Mouse (Mus musculus) MEL (cell line): ENCODE measurements around the gene Hkdc1. TPM values are rescaled to one million over a fixed set of nuclear protein-coding genes. Genes with fewer than 3 reads are reported as not detected.

Experiments
- DNase-seq: peaks from one replicate; pipeline ENCODE4 v3.0.0; 2011; ENCODE audit warnings: low read depth, low spot score
- H3K27ac ChIP-seq: 2 replicates; pipeline ENCODE4 v1.5.1; 2012; ENCODE audit warnings: low read depth, mild to moderate bottlenecking, control low read depth, low read length, moderate library complexity; ENCODE audit not compliant: control insufficient read depth
- H3K27me3 ChIP-seq, 2 experiments: fragments of 150-350 bp in 1 of 2; sonication (generic) in 1 of 2; 2 replicates each; pipeline ENCODE4 v1.6.1; 2012; ENCODE audit warnings: low read length in 2 of 2, mild to moderate bottlenecking in 2 of 2, improper control_type of control experiment in 1 of 2, moderate library complexity in 1 of 2; ENCODE audit not compliant: insufficient read depth in 2 of 2, control insufficient read depth in 1 of 2
- H3K36me3 ChIP-seq, 2 experiments: 2 replicates each; pipeline ENCODE4 v1.6.1; 2012 to 2014; ENCODE audit warnings: low read length in 2 of 2, improper control_type of control experiment in 1 of 2, inconsistent platforms in 1 of 2, mild to moderate bottlenecking in 1 of 2; ENCODE audit not compliant: insufficient read depth in 2 of 2, control insufficient read depth in 1 of 2
- H3K4me1 ChIP-seq, 2 experiments: fragments of 150-350 bp in 1 of 2; sonication (generic) in 1 of 2; 2 replicates each; pipeline ENCODE4 v1.6.1; 2012; ENCODE audit warnings: low read length in 2 of 2, improper control_type of control experiment in 1 of 2, mild to moderate bottlenecking in 1 of 2; ENCODE audit not compliant: insufficient read depth in 2 of 2, control insufficient read depth in 1 of 2
- H3K4me3 ChIP-seq, 2 experiments: fragments of 150-350 bp in 1 of 2; sonication (generic) in 1 of 2; 2 replicates each; pipeline ENCODE4 v1.5.1; 2012; ENCODE audit warnings: low read depth in 2 of 2, low read length in 2 of 2, mild to moderate bottlenecking in 2 of 2, moderate library complexity in 2 of 2, control low read depth in 1 of 2, improper control_type of control experiment in 1 of 2; ENCODE audit not compliant: control insufficient read depth in 1 of 2, insufficient read depth in 1 of 2
- H3K79me2 ChIP-seq: 2 replicates; pipeline ENCODE4 v1.6.1; 2012; ENCODE audit warnings: mild to moderate bottlenecking, low read length, moderate library complexity; ENCODE audit not compliant: control insufficient read depth, poor library complexity, insufficient read depth
- H3K9ac ChIP-seq: 2 replicates; pipeline ENCODE4 v1.6.1; 2012; ENCODE audit warnings: low read depth, mild to moderate bottlenecking, control low read depth, low read length, moderate library complexity; ENCODE audit not compliant: control insufficient read depth, poor library complexity, severe bottlenecking
- H3K9me3 ChIP-seq: fragments of 150-350 bp; sonication (generic); replicated peaks from 2 replicates; pipeline ENCODE4 v1.6.1; 2012; ENCODE audit warnings: mild to moderate bottlenecking, low read length, improper control_type of control experiment, moderate library complexity; ENCODE audit not compliant: insufficient read depth
- BHLHE40 ChIP-seq: IDR thresholded peaks from 2 replicates; pipeline ENCODE4 v1.6.1; 2012; ENCODE audit warnings: low read depth, mild to moderate bottlenecking, inconsistent platforms, low read length, improper control_type of control experiment, borderline replicate concordance
- CHD1 ChIP-seq: IDR thresholded peaks from 2 replicates; pipeline ENCODE4 v1.6.1; 2012; ENCODE audit warnings: low read depth, mild to moderate bottlenecking, inconsistent platforms, low read length, improper control_type of control experiment
- E2F4 ChIP-seq: IDR thresholded peaks from 2 replicates; pipeline ENCODE4 v1.6.1; 2011; ENCODE audit warnings: low read depth, low read length, improper control_type of control experiment, borderline replicate concordance
- ELF1 ChIP-seq: IDR thresholded peaks from 2 replicates; pipeline ENCODE4 v1.6.1; 2014; ENCODE audit warnings: low read depth, mild to moderate bottlenecking, inconsistent platforms, low read length, improper control_type of control experiment, moderate library complexity
- EP300 ChIP-seq, 2 experiments: IDR thresholded peaks; 2 replicates each; pipeline ENCODE4 v1.6.1; 2011; ENCODE audit warnings: improper control_type of control experiment in 2 of 2, low read length in 2 of 2, low read depth in 1 of 2, mild to moderate bottlenecking in 1 of 2
- ETS1 ChIP-seq: IDR thresholded peaks from 2 replicates; pipeline ENCODE4 v1.6.1; 2012; ENCODE audit warnings: low read depth, mild to moderate bottlenecking, inconsistent platforms, low read length, improper control_type of control experiment, moderate library complexity
- GABPA ChIP-seq: IDR thresholded peaks from 2 replicates; pipeline ENCODE4 v1.6.1; 2012; ENCODE audit warnings: low read depth, mild to moderate bottlenecking, inconsistent platforms, low read length, improper control_type of control experiment, moderate library complexity
- GATA1 ChIP-seq: IDR thresholded peaks from 2 replicates; pipeline ENCODE4 v1.6.1; 2011; ENCODE audit warnings: low read depth, low read length, improper control_type of control experiment
- HCFC1 ChIP-seq: IDR thresholded peaks from 2 replicates; pipeline ENCODE4 v1.6.1; 2012; ENCODE audit warnings: low read depth, mild to moderate bottlenecking, inconsistent platforms, low read length, improper control_type of control experiment, moderate library complexity
- JUND ChIP-seq: IDR thresholded peaks from 2 replicates; pipeline ENCODE4 v1.6.1; 2011; ENCODE audit warnings: low read depth, mild to moderate bottlenecking, improper control_type of control experiment, low read length
- KAT2A ChIP-seq: conservative IDR thresholded peaks from 2 replicates; pipeline ENCODE4 v1.6.1; 2012; ENCODE audit warnings: low read depth, low read length, improper control_type of control experiment, inconsistent platforms
- MAFK ChIP-seq: IDR thresholded peaks from 2 replicates; pipeline ENCODE4 v1.6.1; 2011; ENCODE audit warnings: low read depth, mild to moderate bottlenecking, low read length, improper control_type of control experiment, borderline replicate concordance
- MAX ChIP-seq: IDR thresholded peaks from 2 replicates; pipeline ENCODE4 v1.6.1; 2011; ENCODE audit warnings: low read length, improper control_type of control experiment
- MEF2A ChIP-seq: IDR thresholded peaks from 2 replicates; pipeline ENCODE4 v1.6.1; 2014; ENCODE audit warnings: low read depth, mild to moderate bottlenecking, inconsistent platforms, low read length, improper control_type of control experiment; ENCODE audit not compliant: poor library complexity, insufficient replicate concordance, severe bottlenecking; ENCODE audit errors: extremely low read depth
- MXI1 ChIP-seq: IDR thresholded peaks from 2 replicates; pipeline ENCODE4 v1.6.1; 2011; ENCODE audit warnings: mild to moderate bottlenecking, low read depth, low read length, improper control_type of control experiment
- MYB ChIP-seq: IDR thresholded peaks from 2 replicates; pipeline ENCODE4 v1.6.1; 2011; ENCODE audit warnings: mild to moderate bottlenecking, low read depth, low read length, improper control_type of control experiment
- MYC ChIP-seq: IDR thresholded peaks from 2 replicates; pipeline ENCODE4 v1.6.1; 2011; ENCODE audit warnings: low read depth, mild to moderate bottlenecking, low read length, improper control_type of control experiment, moderate library complexity
- NELFE ChIP-seq: IDR thresholded peaks from 2 replicates; pipeline ENCODE4 v1.6.1; 2011; ENCODE audit warnings: low read depth, low read length, improper control_type of control experiment
- NRF1 ChIP-seq: IDR thresholded peaks from 2 replicates; pipeline ENCODE4 v1.6.1; 2014; ENCODE audit warnings: low read depth, mild to moderate bottlenecking, inconsistent platforms, low read length, improper control_type of control experiment, moderate library complexity; ENCODE audit not compliant: poor library complexity, insufficient read depth, severe bottlenecking
- POLR2A ChIP-seq, 2 experiments: IDR thresholded peaks; 2 replicates each; pipeline ENCODE4 v1.6.1; 2011 to 2012; ENCODE audit warnings: low read length in 2 of 2, mild to moderate bottlenecking in 2 of 2, control low read depth in 1 of 2, improper control_type of control experiment in 1 of 2, low read depth in 1 of 2, moderate library complexity in 1 of 2; ENCODE audit not compliant: control insufficient read depth in 1 of 2, insufficient read depth in 1 of 2, poor library complexity in 1 of 2
- POLR2AphosphoS2 ChIP-seq: IDR thresholded peaks from 2 replicates; pipeline ENCODE4 v1.6.1; 2011; ENCODE audit warnings: low read length, improper control_type of control experiment
- POLR2AphosphoS5 ChIP-seq: IDR thresholded peaks from 2 replicates; pipeline ENCODE4 v1.6.1; 2012; ENCODE audit warnings: low read depth, borderline replicate concordance, mild to moderate bottlenecking, inconsistent platforms, low read length, moderate library complexity, mixed read lengths
- RCOR1 ChIP-seq: IDR thresholded peaks from 2 replicates; pipeline ENCODE4 v1.6.1; 2012; ENCODE audit warnings: low read depth, mild to moderate bottlenecking, inconsistent platforms, low read length, improper control_type of control experiment
- SIN3A ChIP-seq: IDR thresholded peaks from 2 replicates; pipeline ENCODE4 v1.6.1; 2012; ENCODE audit warnings: low read length, improper control_type of control experiment, inconsistent platforms
- SMC3 ChIP-seq: IDR thresholded peaks from 2 replicates; pipeline ENCODE4 v1.6.1; 2011; ENCODE audit warnings: low read depth, low read length, improper control_type of control experiment
- TAL1 ChIP-seq: IDR thresholded peaks from 2 replicates; pipeline ENCODE4 v1.6.1; 2012; ENCODE audit warnings: mild to moderate bottlenecking, inconsistent platforms, low read length, moderate library complexity, mixed read lengths
- TBP ChIP-seq: IDR thresholded peaks from 2 replicates; pipeline ENCODE4 v1.8.0; 2011; ENCODE audit warnings: low read depth, low read length, improper control_type of control experiment
- TCF12 ChIP-seq: IDR thresholded peaks from 2 replicates; pipeline ENCODE4 v1.6.1; 2014; ENCODE audit warnings: low read depth, mild to moderate bottlenecking, inconsistent platforms, low read length, improper control_type of control experiment, moderate library complexity
- USF1 ChIP-seq: IDR thresholded peaks from 2 replicates; pipeline ENCODE4 v1.6.1; 2014; ENCODE audit warnings: low read depth, mild to moderate bottlenecking, inconsistent platforms, low read length, improper control_type of control experiment, moderate library complexity
- USF2 ChIP-seq, 2 experiments: IDR thresholded peaks; 2 replicates each; pipeline ENCODE4 v1.6.1; 2011 to 2012; ENCODE audit warnings: improper control_type of control experiment in 2 of 2, low read length in 2 of 2, borderline replicate concordance in 1 of 2, inconsistent platforms in 1 of 2, low read depth in 1 of 2, mild to moderate bottlenecking in 1 of 2; ENCODE audit not compliant: insufficient read depth in 1 of 2
- ZMIZ1 ChIP-seq: IDR thresholded peaks from 2 replicates; pipeline ENCODE4 v1.6.1; 2012; ENCODE audit warnings: low read depth, mild to moderate bottlenecking, inconsistent platforms, low read length, improper control_type of control experiment, moderate library complexity
- polyA plus RNA-seq, 2 experiments: library from polyadenylated mRNA; stranded (reverse) in 1 of 2; unstranded in 1 of 2; fragments of >175 nt in 1 of 2; fragments of >200 nt in 1 of 2; gene quantifications; 2 replicates each; pipeline versions ENCODE4 v1.2.1 to v1.2.4; 2012; ENCODE audit warnings: low replicate concordance in 2 of 2, low read depth in 1 of 2; ENCODE audit not compliant: insufficient read length in 2 of 2, insufficient read depth in 1 of 2, missing spikeins in 1 of 2
- total RNA-seq: library from RNA; depleted of rRNA; stranded (reverse); fragments of 300-350 nt; gene quantifications from 2 replicates; pipeline ENCODE4 v1.2.3, GENCODE M21; 2012

Hkdc1 gene
- total and polyA plus RNA-seq, 3 experiments = 0.38 to 0.42 TPM; not detected in 1

- TF ChIP-seq TAL1 = no peak
- peak; percentile 10; the same call in 1 of the 2 replicates for TF ChIP-seq NRF1
- TF ChIP-seq EP300 (IDR thresholded peaks at IDR 0.05; ENCODE audit: low read depth in 1 of 2, low read length in 2 of 2) = peak in 1 of 2 experiments; percentile 60; a peak in 2 of 4 replicates
- TF ChIP-seq MXI1 = peak; percentile 100
- TF ChIP-seq E2F4 = no peak
- no peak for TF ChIP-seq RCOR1
- TF ChIP-seq MAX = peak; percentile 100
- TF ChIP-seq POLR2A (IDR thresholded peaks at IDR 0.05; ENCODE audit: control insufficient read depth in 1 of 2, insufficient read depth in 1 of 2, low read depth in 1 of 2, low read length in 2 of 2, poor library complexity in 1 of 2) = peak; percentile 54 to 80; a peak in 3 of 4 replicates
- peak; percentile 77 to 95 for TF ChIP-seq USF2 (IDR thresholded peaks at IDR 0.05; ENCODE audit: borderline replicate concordance in 1 of 2, insufficient read depth in 1 of 2, low read depth in 1 of 2, low read length in 2 of 2)
- TF ChIP-seq TCF12 = peak; percentile 27; the same call in 1 of the 2 replicates
- TF ChIP-seq SMC3 = 0 out of 2 replicates have a peak, but pooled peaks have one; percentile 7
- no peak for TF ChIP-seq CHD1
- TF ChIP-seq GATA1 = peak; percentile 55
- TF ChIP-seq MYC = peak; percentile 100
- no peak for TF ChIP-seq GABPA
- TF ChIP-seq MAFK = no peak
- TF ChIP-seq POLR2AphosphoS2 = peak; percentile 86
- peak; percentile 85 for TF ChIP-seq NELFE
- TF ChIP-seq BHLHE40 = peak; percentile 75; the same call in 1 of the 2 replicates
- peak; percentile 54; the same call in 1 of the 2 replicates for TF ChIP-seq ETS1
- TF ChIP-seq SIN3A = peak; percentile 95
- TF ChIP-seq KAT2A = peak; percentile 74; the same call in 1 of the 2 replicates
- 0 out of 2 replicates have a peak, but pooled peaks have one; percentile 70 for TF ChIP-seq ZMIZ1
- TF ChIP-seq HCFC1 = peak; percentile 93
- peak; percentile 97 for TF ChIP-seq USF1
- peak; percentile 89; the same call in 1 of the 2 replicates for TF ChIP-seq POLR2AphosphoS5
- TF ChIP-seq MEF2A = no peak
- no peak for TF ChIP-seq JUND
- peak; percentile 50; the same call in 1 of the 2 replicates for TF ChIP-seq ELF1
- TF ChIP-seq TBP = peak; percentile 84; the same call in 1 of the 2 replicates
- TF ChIP-seq MYB = peak; percentile 80
- peak within 1 kb of the TSS; percentile 72 to 91 for H3K4me3 ChIP-seq
- H3K27me3 ChIP-seq = no peaks in the 10 kb centered on the region
- peak within 1 kb of the TSS; percentile 89 for H3K27ac ChIP-seq
- peaks cover 16% of the 10 kb centered on the region for H3K79me2 ChIP-seq
- H3K36me3 ChIP-seq = peaks cover 7 to 15% of the 10 kb centered on the region in 2 experiments; a peak in 3 of 4 replicates
- peak within 1 kb of the TSS; percentile 86 for H3K9ac ChIP-seq
- DNase-seq = peak; percentile 96
- no peaks in the 10 kb centered on the region for H3K9me3 ChIP-seq
- H3K4me1 ChIP-seq = peaks cover 0 to 15% of the 10 kb centered on the region in 2 experiments; a peak in 2 of 4 replicates
Observed at GRCm38 (mm10) chr10:62449364-62450279, 27.3 kb upstream of the Hkdc1 start, which contains the start of the genes 4930507D05Rik and Supv3l1. TSS of gene 4930507D05Rik (plus strand) at chr10:62449489. TSS of gene Supv3l1 (minus strand) at chr10:62449738.
